Comparison of ENCODE assay signal across 17 mouse cellular contexts in the genomic region with DNA sequence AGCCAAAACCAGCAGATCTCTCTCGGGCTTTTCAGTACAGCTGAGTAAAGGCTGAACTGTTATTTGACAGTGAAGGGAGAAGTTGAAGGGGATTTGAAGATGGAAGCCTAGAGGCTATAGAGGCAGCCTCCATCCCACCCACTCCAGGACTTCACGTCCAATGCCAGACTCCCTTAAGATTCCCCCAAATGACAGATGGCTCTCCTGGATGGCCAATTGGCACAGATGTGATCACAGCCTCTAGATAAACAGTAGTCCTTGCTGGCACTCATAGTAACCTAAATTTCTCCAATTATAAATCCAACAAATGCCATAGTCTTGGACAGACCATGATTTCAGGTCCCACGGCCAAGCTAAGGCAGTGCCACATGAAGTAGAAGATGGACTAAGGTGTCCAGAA.
"Had no signal": no experiment of that assay in that cellular context is flagged by ENCODE, and none has a peak within 500 bp of the region (broad histone marks: within the 10 kb centered on the region; RNA-seq: fewer than 3 reads in every experiment).

No protein-coding gene starts in this region.

- H3K4me3 ChIP-seq: liver, embryonic 13.5 days; midbrain, embryonic 12.5 days; midbrain, embryonic 15.5 days; neural tube, embryonic 12.5 days; neural tube, embryonic 15.5 days had no signal

- H3K4me1 ChIP-seq: liver, embryonic 13.5 days; midbrain, embryonic 12.5 days; midbrain, embryonic 15.5 days; neural tube, embryonic 12.5 days; neural tube, embryonic 15.5 days had no signal

- DNase-seq: kidney, postnatal 14 days; kidney, postnatal 4 days; liver, embryonic 13.5 days; lung, adult 2 months; lung, postnatal 14 days; right cerebral cortex, adult 18-20 months; right cerebral cortex, postnatal 14 days; right cerebral cortex, postnatal 4 days; thymus, adult 2 months; thymus, postnatal 14 days; thymus, postnatal 4 days had no signal

- H3K4me2 ChIP-seq: liver, embryonic 13.5 days; midbrain, embryonic 12.5 days; midbrain, embryonic 15.5 days; neural tube, embryonic 12.5 days; neural tube, embryonic 15.5 days had no signal

- H3K36me3 ChIP-seq: liver, embryonic 13.5 days; midbrain, embryonic 12.5 days; midbrain, embryonic 15.5 days; neural tube, embryonic 12.5 days; neural tube, embryonic 15.5 days had no signal

- H3K9ac ChIP-seq: liver, embryonic 13.5 days; midbrain, embryonic 12.5 days; midbrain, embryonic 15.5 days; neural tube, embryonic 12.5 days; neural tube, embryonic 15.5 days had no signal

- ATAC-seq: midbrain, embryonic 15.5 days had no signal

- H3K27ac ChIP-seq: liver, embryonic 13.5 days; macrophage; midbrain, embryonic 12.5 days; midbrain, embryonic 15.5 days; neural tube, embryonic 12.5 days; neural tube, embryonic 15.5 days; stomach, postnatal 0 days had no signal

- H3K9me3 ChIP-seq: liver, embryonic 13.5 days; midbrain, embryonic 12.5 days; midbrain, embryonic 15.5 days; neural tube, embryonic 12.5 days; neural tube, embryonic 15.5 days had no signal

- H3K27me3 ChIP-seq: liver, embryonic 13.5 days; midbrain, embryonic 12.5 days; midbrain, embryonic 15.5 days; neural tube, embryonic 12.5 days; neural tube, embryonic 15.5 days had no signal
